Mouse (Mus musculus) stomach, postnatal 0 days (tissue): ENCODE measurements around the gene Cdipt. TPM values are rescaled to one million over a fixed set of nuclear protein-coding genes. Genes with fewer than 3 reads are reported as not detected.
A peak's percentile ranks its signal among the peaks of the same experiment; 100 is the strongest.

Source experiments
- ATAC-seq: fragments of 200-750 bp; cut with Nextera tagmentation; 2 replicates; pipeline ENCODE4 v1.8.0; 2017; ENCODE audit not compliant: low FRiP score, low TSS enrichment
- DNase-seq: peaks from one replicate; pipeline ENCODE4 v3.0.0-alpha.2; 2016; ENCODE audit warnings: low spot score
- H3K27ac ChIP-seq: fragments of 300-500 bp; sonication (generic); replicated peaks from 2 replicates; pipeline ENCODE4 v1.5.1; 2014; ENCODE audit warnings: mild to moderate bottlenecking, control low read depth
- H3K27me3 ChIP-seq: fragments of 300-500 bp; sonication (generic); 2 replicates; pipeline ENCODE4 v1.6.1; 2014; ENCODE audit warnings: low read length; ENCODE audit not compliant: control insufficient read depth, insufficient read depth
- H3K36me3 ChIP-seq: fragments of 300-500 bp; sonication (generic); 2 replicates; pipeline ENCODE4 v1.6.1; 2014; ENCODE audit warnings: low read length, mixed read lengths; ENCODE audit not compliant: control insufficient read depth, insufficient read depth
- H3K4me1 ChIP-seq: fragments of 300-500 bp; sonication (generic); replicated peaks from 2 replicates; pipeline ENCODE4 v1.6.1; 2014; ENCODE audit warnings: antibody characterized with exemption; ENCODE audit not compliant: control insufficient read depth, insufficient read depth
- H3K4me2 ChIP-seq: fragments of 300-500 bp; sonication (generic); replicated peaks from 2 replicates; pipeline ENCODE4 v1.6.1; 2014; ENCODE audit warnings: low read depth, mild to moderate bottlenecking, control low read depth, moderate library complexity
- H3K4me3 ChIP-seq: fragments of 300-500 bp; sonication (generic); 2 replicates; pipeline ENCODE4 v1.5.1; 2014; ENCODE audit warnings: low read depth, low read length, control low read depth
- H3K9ac ChIP-seq: fragments of 300-500 bp; sonication (generic); 2 replicates; pipeline ENCODE4 v1.6.1; 2014; ENCODE audit warnings: mild to moderate bottlenecking, low read length, control low read depth, mixed read lengths
- H3K9me3 ChIP-seq: fragments of 300-500 bp; sonication (generic); 2 replicates; pipeline ENCODE4 v1.6.1; 2016; ENCODE audit warnings: low read length; ENCODE audit not compliant: control insufficient read depth
- CTCF ChIP-seq: IDR thresholded peaks from 2 replicates; pipeline ENCODE4 v1.5.1; 2016; ENCODE audit warnings: antibody characterized with exemption, low read depth, mild to moderate bottlenecking, moderate library complexity
- EP300 ChIP-seq: optimal IDR thresholded peaks from 2 replicates; pipeline ENCODE3; 2016; ENCODE audit warnings: antibody characterized with exemption
- WGBS: fragments of 180-500 bp; shearing (Covaris S2); extraction: QIAGEN DNeasy Blood & Tissue Kit; methylation state at CpG from one replicate; pipeline ENCODE4 v1.1.7; 2014; 5-methylcytosine and 5-hydroxymethylcytosine counted together
- polyA plus RNA-seq: library from polyadenylated mRNA; unstranded; fragments of >200 nt; fragmentation: Nextera tagmentation; extraction: Ambion mirVana; gene quantifications from 2 replicates; pipeline ENCODE4 v1.2.1, GENCODE M21; 2015

Cdipt gene
- polyA plus RNA-seq, 1 experiment from 2014 or later: 80.4 TPM

GRCm38 (mm10) chr7:127018416-127019305, 42.9 kb downstream of the Cdipt start:
- no peaks in the 10 kb centered on the region for H3K27me3 ChIP-seq
- peaks cover 4% of the 10 kb centered on the region; the same call in 1 of the 2 replicates for H3K4me1 ChIP-seq
- H3K4me3 ChIP-seq: peak overlapping the region; percentile 2; the same call in 1 of the 2 replicates
- no peaks in the 10 kb centered on the region for H3K9me3 ChIP-seq
- peaks cover 3% of the 10 kb centered on the region; the same call in 1 of the 2 replicates for H3K36me3 ChIP-seq
- H3K4me2 ChIP-seq: peak overlapping the region; percentile 61
- H3K27ac ChIP-seq: peak overlapping the region; percentile 53
- TF ChIP-seq CTCF: no peak
- WGBS: 76% methylated on average over 15 of the region's 15 CpGs
- no peak for ATAC-seq
- H3K9ac ChIP-seq: peak overlapping the region; percentile 13; the same call in 1 of the 2 replicates
- no peak for DNase-seq

GRCm38 (mm10) chr7:127019306-127019960, 43.7 kb downstream of the Cdipt start:
- WGBS: 74% methylated on average over 13 of the region's 14 CpGs
- Histone ChIP-seq H3K4me1 (peaks cover 6% of the 10 kb centered on the region), H3K36me3 (peaks cover 3% of the 10 kb centered on the region; the same call in 1 of the 2 replicates), H3K27me3 (no peaks in the 10 kb centered on the region), H3K4me2 (peak overlapping the region; percentile 61), H3K27ac (peak overlapping the region; percentile 69), H3K9ac (peak overlapping the region; percentile 61), H3K4me3 (peak overlapping the region; percentile 47), H3K9me3 (no peaks in the 10 kb centered on the region)
- DNase-seq (no peak), ATAC-seq (no peak)
- no peak for TF ChIP-seq CTCF
- TF ChIP-seq EP300: no peak

- Histone ChIP-seq H3K9ac (peak overlapping the region; percentile 61), H3K9me3 (no peaks in the 10 kb centered on the region), H3K27ac (peak overlapping the region; percentile 69), H3K27me3 (no peaks in the 10 kb centered on the region), H3K4me2 (peak overlapping the region; percentile 61), H3K4me1 (peaks cover 10% of the 10 kb centered on the region), H3K36me3 (peaks cover 3% of the 10 kb centered on the region; the same call in 1 of the 2 replicates), H3K4me3 (peak overlapping the region; percentile 47)
- no peak for TF ChIP-seq CTCF
- no peak for TF ChIP-seq EP300
- ATAC-seq: no peak
- no peak for DNase-seq
- 55% methylated on average over 3 of the region's 3 CpGs for WGBS
Observed at GRCm38 (mm10) chr7:127020031-127020430, 44.3 kb downstream of the Cdipt start.

GRCm38 (mm10) chr7:127020491-127020890, 44.8 kb downstream of the Cdipt start:
- Histone ChIP-seq H3K4me3 (peak overlapping the region; percentile 47), H3K27me3 (no peaks in the 10 kb centered on the region), H3K9ac (peak overlapping the region; percentile 61), H3K4me1 (peaks cover 11% of the 10 kb centered on the region), H3K9me3 (no peaks in the 10 kb centered on the region), H3K27ac (peak overlapping the region; percentile 69), H3K36me3 (peaks cover 3% of the 10 kb centered on the region; the same call in 1 of the 2 replicates), H3K4me2 (peak overlapping the region; percentile 61)
- TF ChIP-seq CTCF (no peak), EP300 (no peak)
- DNase-seq (no peak), ATAC-seq (no peak)
- 27% methylated on average over 5 of the region's 5 CpGs for WGBS

- H3K4me2 ChIP-seq: peak within 1 kb of the TSS; percentile 61
- H3K9me3 ChIP-seq: no peaks in the 10 kb centered on the region
- DNase-seq: peak; percentile 62
- H3K27ac ChIP-seq: peak within 1 kb of the TSS; percentile 69
- peaks cover 3% of the 10 kb centered on the region; the same call in 1 of the 2 replicates for H3K36me3 ChIP-seq
- H3K4me1 ChIP-seq: peaks cover 11% of the 10 kb centered on the region
- no peaks in the 10 kb centered on the region for H3K27me3 ChIP-seq
- peak within 1 kb of the TSS; percentile 47 for H3K4me3 ChIP-seq
- TF ChIP-seq CTCF: 0 out of 2 replicates have a peak, but pooled peaks have one; percentile 2
- no peak for TF ChIP-seq EP300
- 2% methylated on average over 35 of the region's 37 CpGs for WGBS
- peak within 1 kb of the TSS; percentile 61 for H3K9ac ChIP-seq
- ATAC-seq: no peak
Observed at GRCm38 (mm10) chr7:127020901-127021562, 45.3 kb downstream of the Cdipt start, which contains the start of the genes Gm42742 and Prrt2. Gene Gm42742 (minus strand): TSS chr7:127021097. Gene Prrt2 (minus strand): TSS chr7:127021211.
